Mouse (Mus musculus): Measurements from ENCODE around the gene Qser1.

DNA sequence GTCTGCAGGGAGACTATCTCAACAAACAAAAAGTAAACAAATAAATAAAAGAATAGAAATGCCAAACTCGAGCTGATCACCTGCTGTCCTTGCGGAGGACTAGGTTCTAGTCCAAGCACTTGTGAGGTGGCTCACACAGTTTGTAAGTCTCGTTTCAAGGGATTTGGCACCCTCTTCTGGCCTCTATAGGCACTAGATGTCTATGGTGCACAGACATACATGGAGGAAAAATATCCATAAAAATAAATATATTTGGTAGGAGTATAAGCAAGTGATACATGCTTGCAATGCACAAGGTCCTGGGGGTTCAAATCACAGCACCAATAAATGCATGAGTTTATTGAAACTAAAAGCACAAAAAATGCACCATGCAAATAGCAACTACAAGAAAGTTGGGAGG, 65.9 kb downstream of the Qser1 start:
- TF ChIP-seq CTCF (IDR thresholded peaks at IDR 0.05; ENCODE audit: low read depth) (peak; percentile 75), EP300 (optimal IDR thresholded peaks at IDR 0.05) (no peak)
